Mouse (Mus musculus) erythroblast, embryonic 14.5 days (primary cell): Measurements from ENCODE around the gene Myh15.

ENCODE experiments used
- GATA1 ChIP-seq: IDR thresholded peaks from 2 replicates; pipeline ENCODE4 v1.6.1; 2012; ENCODE audit warnings: low read length, inconsistent platforms, mixed read lengths
- TAL1 ChIP-seq: IDR thresholded peaks from 3 replicates; pipeline ENCODE4 v1.6.1; 2012; ENCODE audit warnings: low read length, inconsistent platforms, mixed read lengths

GRCm38 (mm10) chr16:49223733-49224132 is 166.4 kb downstream of the Myh15 start:
- TF ChIP-seq TAL1 (no peak), GATA1 (no peak)
